Mouse (Mus musculus): ENCODE data around the gene Zdhhc13. TPM values are rescaled to one million over a fixed set of nuclear protein-coding genes. Genes with fewer than 3 reads are reported as not detected.

The Zdhhc13 gene
- 4.7 and 11.2 TPM in 2 replicates for polyA plus RNA-seq (2012; rRNA removed)

DNA sequence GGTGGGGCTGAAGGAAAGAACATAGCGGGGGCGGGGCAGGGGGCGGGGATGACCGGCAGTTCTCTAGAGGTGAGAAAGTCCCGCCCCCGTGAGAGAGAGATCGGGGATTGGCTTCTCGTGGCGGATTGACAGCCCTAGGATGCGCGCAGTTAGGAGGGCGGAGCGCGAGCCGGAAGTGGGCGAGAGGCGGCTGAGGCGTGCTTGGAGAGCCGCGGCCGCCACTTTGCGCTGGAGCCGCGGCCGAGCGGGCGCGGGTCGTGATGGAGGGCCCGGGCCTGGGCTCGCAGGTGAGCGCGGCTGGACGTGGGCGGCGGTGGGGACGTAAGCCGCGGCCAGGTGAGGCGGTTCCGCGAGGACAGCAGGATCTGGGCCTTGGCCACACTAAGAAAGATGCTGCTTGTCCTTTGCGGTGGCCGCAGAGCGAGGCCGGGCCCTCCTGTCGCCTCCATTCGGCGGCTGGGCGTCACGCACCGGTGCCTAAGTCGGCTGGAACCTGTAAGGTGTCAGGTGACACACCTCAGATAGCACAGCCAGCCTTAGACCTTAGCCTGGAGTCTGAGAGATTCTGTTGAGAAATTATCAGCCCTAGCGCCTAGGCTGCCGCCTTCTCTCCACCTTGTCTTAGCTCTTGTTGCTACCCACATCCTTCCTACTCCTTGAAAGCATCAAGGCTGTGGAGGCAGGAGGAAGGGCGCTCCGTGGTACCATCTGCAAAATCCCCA lies at the start of gene Zdhhc13:
Gene Zdhhc13, plus strand, starts transcription at position 153 of the 722 bp plus-strand sequence.
- H3K4me3 ChIP-seq (replicated peaks; ENCODE audit: extremely low read depth, low read depth, low read length) = peak within 1 kb of the TSS; percentile 72
- WGBS = under 1% methylated on average over 56 of the region's 57 CpGs
- 0 out of 2 replicates have a peak, but pooled peaks have one; percentile 31 for TF ChIP-seq POLR2A (IDR thresholded peaks at IDR 0.05; ENCODE audit: borderline replicate concordance, extremely low read depth, low read depth, low read length)
- no peak for TF ChIP-seq CTCF (IDR thresholded peaks at IDR 0.05; ENCODE audit: insufficient read depth, low read length)
- peak; percentile 89 for DNase-seq
- H3K4me1 ChIP-seq (ENCODE audit: control insufficient read depth, insufficient read depth, low read length) = no peaks in the 10 kb centered on the region; the same call in 1 of the 2 replicates

DNA sequence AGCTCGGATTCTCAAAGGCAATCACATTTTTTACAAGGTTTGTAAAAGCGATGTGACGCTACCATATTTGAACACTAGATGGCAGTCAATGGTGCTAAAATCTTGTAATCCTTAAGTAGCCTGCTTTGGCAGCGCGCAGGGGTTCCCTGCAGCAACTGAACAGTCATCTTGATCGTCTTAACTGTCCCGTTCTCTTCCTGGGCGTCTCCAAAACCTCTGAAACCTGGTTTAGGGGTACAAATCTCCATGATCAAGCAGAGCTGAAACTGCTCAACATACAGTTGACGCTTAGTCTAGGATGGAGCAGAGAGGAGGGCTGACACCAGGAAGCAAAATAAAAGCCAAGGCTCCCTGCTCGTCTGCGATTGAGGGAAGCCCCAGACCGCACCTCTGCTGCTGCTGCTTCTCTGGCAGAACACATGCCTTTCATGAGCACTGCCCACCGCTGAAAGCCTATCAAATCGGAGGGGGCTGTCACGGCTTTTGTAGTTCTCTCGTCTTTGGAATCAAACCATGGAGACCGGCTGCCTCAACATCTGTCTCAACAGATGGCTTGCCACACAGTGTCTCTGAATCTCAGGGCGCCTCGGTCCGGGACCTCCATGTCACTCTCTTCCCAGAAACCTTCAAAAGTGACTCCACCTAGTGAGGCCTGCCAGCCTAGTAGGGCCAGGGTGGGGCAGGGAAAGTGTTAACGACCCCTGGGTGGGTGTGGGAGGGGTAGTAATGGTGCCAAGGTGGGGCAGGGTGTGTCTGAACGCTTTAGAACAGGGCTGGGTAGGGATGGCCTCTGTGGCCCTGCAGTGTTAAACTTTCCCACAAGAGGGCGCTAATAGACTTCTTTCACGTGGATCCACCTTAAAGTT lies 39.3 kb upstream of the Zdhhc13 start:
- WGBS = 1% methylated on average over 24 of the region's 24 CpGs
- H3K4me3 ChIP-seq (replicated peaks; ENCODE audit: extremely low read depth, low read depth, low read length) = peak overlapping the region; percentile 62
- DNase-seq = peak; percentile 72
- no peak for TF ChIP-seq POLR2A (IDR thresholded peaks at IDR 0.05; ENCODE audit: borderline replicate concordance, extremely low read depth, low read depth, low read length)
- peak; percentile 78 for TF ChIP-seq CTCF (IDR thresholded peaks at IDR 0.05; ENCODE audit: insufficient read depth, low read length)
- no peaks in the 10 kb centered on the region; the same call in 1 of the 2 replicates for H3K4me1 ChIP-seq (ENCODE audit: control insufficient read depth, insufficient read depth, low read length)

DNA sequence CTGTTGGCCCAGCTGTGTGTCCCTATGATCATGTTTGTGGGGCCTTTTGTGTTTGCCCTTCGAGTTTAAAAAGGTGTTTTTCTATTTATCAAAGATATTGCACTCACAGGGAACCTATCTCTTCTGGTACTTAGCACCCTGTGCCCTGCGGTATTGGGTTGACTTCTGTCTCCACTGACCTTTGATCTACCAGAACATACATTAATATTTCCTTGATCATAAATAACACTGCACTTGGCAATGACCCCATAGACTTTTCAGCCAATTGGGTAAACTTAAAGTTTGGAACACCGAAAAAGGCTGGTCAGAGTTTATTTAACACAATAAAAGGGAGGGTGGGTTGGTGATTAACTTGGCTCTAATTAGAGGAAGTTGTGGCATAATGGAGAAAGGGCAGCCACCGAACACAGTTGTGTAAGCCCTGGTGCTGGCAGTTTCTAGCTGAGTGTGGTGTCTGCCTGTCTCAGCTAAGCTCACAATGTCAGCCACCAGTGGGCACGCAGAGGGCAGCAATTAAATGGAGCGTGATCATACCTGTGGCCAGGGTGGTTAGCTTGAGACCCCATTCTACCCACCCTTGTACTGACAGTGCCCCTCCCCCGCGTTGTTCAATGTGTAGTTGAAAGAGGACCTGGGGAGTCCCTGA lies 38.5 kb upstream of the Zdhhc13 start:
- Histone ChIP-seq H3K4me1 (ENCODE audit: control insufficient read depth, insufficient read depth, low read length) (no peaks in the 10 kb centered on the region; the same call in 1 of the 2 replicates), H3K4me3 (replicated peaks; ENCODE audit: extremely low read depth, low read depth, low read length) (no peak overlapping the region)
- TF ChIP-seq CTCF (IDR thresholded peaks at IDR 0.05; ENCODE audit: insufficient read depth, low read length) = no peak
- TF ChIP-seq POLR2A (IDR thresholded peaks at IDR 0.05; ENCODE audit: borderline replicate concordance, extremely low read depth, low read depth, low read length) = no peak
- DNase-seq = peak; percentile 9
- WGBS = 56% methylated on average over 8 of the region's 8 CpGs

DNA sequence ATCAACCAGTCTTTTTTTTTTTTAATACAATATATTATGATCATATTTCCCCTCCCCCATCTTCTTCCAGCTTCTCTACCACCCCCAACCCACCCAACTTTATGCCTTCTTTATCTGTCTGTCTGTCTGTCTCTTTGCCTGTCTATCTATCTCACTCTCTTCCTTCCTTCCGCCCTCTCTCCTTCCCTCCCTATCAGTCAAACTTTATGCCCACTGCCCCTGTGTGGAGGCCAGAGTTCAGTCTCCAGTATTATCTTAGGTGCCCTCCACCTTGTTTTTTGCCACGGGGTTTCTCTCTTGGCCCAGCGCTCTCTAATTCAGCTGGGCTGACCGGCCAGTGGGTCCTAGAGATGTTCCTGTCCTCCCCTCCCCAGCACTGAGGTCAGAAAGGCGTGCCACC lies 37.6 kb upstream of the Zdhhc13 start:
- H3K4me1 ChIP-seq (ENCODE audit: control insufficient read depth, insufficient read depth, low read length) = no peaks in the 10 kb centered on the region; the same call in 1 of the 2 replicates
- DNase-seq = no peak
- no peak overlapping the region for H3K4me3 ChIP-seq (replicated peaks; ENCODE audit: extremely low read depth, low read depth, low read length)
- TF ChIP-seq CTCF (IDR thresholded peaks at IDR 0.05; ENCODE audit: insufficient read depth, low read length) = no peak
- 75% methylated on average over 5 of the region's 5 CpGs for WGBS

DNA sequence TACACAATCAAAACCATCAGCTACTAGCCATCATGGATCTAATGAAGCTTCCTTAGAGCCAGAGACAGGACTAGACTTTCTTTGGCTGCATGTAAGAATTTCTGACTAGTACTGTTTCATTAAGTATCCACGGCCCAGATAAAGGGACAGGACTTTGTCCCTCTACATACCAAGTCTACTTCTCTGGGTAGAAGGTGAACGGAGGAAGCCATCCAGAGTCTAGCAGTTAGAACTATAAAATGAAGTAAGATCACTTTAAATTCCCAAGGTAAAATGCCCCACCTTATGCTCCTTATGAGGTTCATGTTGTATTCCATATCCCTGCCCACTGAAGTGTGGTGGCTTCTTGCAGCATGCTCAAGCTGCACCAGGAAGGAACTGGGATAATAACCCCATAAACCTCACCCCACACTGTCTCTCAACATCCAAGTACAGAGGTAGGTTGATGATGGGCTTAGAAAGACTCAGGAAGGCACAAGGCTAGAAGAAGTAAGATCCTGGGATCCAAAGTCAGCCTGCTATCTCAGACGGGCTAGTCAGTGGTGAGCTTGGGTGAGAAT lies 34.3 kb upstream of the Zdhhc13 start:
- TF ChIP-seq CTCF (IDR thresholded peaks at IDR 0.05; ENCODE audit: insufficient read depth, low read length) = no peak
- no peak for TF ChIP-seq POLR2A (IDR thresholded peaks at IDR 0.05; ENCODE audit: borderline replicate concordance, extremely low read depth, low read depth, low read length)
- Histone ChIP-seq H3K4me1 (ENCODE audit: control insufficient read depth, insufficient read depth, low read length) (no peaks in the 10 kb centered on the region; the same call in 1 of the 2 replicates), H3K4me3 (replicated peaks; ENCODE audit: extremely low read depth, low read depth, low read length) (no peak overlapping the region)
- no peak for DNase-seq
- 74% methylated on average over 3 of the region's 3 CpGs for WGBS

DNA sequence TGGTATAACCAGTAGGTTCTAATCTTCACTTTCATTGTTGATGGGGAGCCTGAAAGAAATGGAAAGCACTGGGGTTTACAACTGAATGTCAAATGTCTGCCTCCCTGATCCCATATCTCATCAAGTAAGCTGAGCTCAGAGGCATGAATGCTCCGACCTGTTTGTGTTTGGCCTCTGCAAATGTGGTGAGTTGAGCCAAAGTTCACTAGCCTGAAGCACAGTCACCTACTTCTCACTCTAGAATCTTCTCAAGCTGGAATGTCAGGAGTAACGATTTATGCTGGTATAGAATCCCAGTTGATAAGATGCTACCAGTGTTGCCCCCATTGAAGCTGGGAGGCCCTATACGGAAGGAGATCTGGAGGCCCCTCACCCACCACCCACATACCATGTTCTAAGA lies 33.0 kb upstream of the Zdhhc13 start:
- TF ChIP-seq POLR2A (IDR thresholded peaks at IDR 0.05; ENCODE audit: borderline replicate concordance, extremely low read depth, low read depth, low read length) (no peak), CTCF (IDR thresholded peaks at IDR 0.05; ENCODE audit: insufficient read depth, low read length) (no peak)
- no peak for DNase-seq
- 76% methylated on average over 3 of the region's 3 CpGs for WGBS
- Histone ChIP-seq H3K4me1 (ENCODE audit: control insufficient read depth, insufficient read depth, low read length) (no peaks in the 10 kb centered on the region), H3K4me3 (replicated peaks; ENCODE audit: extremely low read depth, low read depth, low read length) (no peak overlapping the region)

DNA sequence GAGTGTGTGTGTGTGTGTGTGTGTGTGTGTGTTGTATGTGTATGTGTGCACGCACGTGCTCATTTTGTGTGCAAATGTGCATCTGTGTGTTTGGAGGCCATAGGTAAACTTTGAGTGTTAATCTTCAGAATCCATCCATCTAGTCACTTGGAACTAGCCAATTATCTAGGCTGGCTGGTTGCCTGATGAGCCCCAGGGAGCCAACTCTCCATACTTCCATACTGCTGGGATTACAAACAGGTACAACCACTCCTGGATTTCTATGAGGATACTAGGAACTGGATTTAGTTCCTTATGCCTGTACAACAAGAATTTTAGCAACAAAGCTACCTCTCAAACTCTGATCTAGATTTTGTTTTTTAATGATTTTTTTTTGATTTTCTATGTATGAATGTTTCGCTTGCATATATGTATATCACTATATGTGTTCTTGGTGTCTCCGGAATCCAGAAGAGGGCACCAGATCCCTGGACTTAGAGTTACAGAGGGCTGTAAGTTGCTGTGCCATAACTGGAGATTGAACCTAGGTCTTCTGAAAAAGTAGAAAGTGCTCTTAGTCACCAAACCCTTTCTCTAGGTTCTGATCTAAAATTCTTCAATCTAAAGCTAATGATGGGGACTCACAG lies 32.4 kb upstream of the Zdhhc13 start:
- DNase-seq = no peak
- Histone ChIP-seq H3K4me3 (replicated peaks; ENCODE audit: extremely low read depth, low read depth, low read length) (no peak overlapping the region), H3K4me1 (ENCODE audit: control insufficient read depth, insufficient read depth, low read length) (no peaks in the 10 kb centered on the region)
- TF ChIP-seq POLR2A (IDR thresholded peaks at IDR 0.05; ENCODE audit: borderline replicate concordance, extremely low read depth, low read depth, low read length) = no peak
- TF ChIP-seq CTCF (IDR thresholded peaks at IDR 0.05; ENCODE audit: insufficient read depth, low read length) = no peak
- 91% methylated on average over 4 of the region's 4 CpGs for WGBS

DNA sequence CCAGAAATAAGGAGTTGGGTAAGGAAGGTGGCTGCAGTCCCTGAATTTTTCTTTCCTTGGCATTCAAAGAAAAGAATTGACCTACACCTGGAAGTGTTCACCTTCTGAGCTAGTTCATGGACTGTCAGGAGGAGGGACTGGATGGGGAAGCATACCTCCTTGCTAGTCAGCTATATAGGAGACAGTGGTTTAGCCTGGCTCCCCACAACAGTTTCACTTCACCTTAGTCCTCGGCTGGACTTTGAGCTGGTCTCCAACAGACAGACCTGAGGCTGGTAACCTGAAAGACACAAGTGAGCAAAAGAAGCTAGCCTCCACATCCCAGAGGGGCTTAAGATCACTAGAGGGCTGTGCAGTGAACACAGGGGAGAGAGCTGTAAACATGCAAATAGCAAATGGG lies 30.7 kb upstream of the Zdhhc13 start:
- Histone ChIP-seq H3K4me1 (ENCODE audit: control insufficient read depth, insufficient read depth, low read length) (no peaks in the 10 kb centered on the region), H3K4me3 (replicated peaks; ENCODE audit: extremely low read depth, low read depth, low read length) (no peak overlapping the region)
- WGBS = 74% methylated on average over 1 of the region's 1 CpGs
- DNase-seq = no peak
- TF ChIP-seq POLR2A (IDR thresholded peaks at IDR 0.05; ENCODE audit: borderline replicate concordance, extremely low read depth, low read depth, low read length) (no peak), CTCF (IDR thresholded peaks at IDR 0.05; ENCODE audit: insufficient read depth, low read length) (no peak)

DNA sequence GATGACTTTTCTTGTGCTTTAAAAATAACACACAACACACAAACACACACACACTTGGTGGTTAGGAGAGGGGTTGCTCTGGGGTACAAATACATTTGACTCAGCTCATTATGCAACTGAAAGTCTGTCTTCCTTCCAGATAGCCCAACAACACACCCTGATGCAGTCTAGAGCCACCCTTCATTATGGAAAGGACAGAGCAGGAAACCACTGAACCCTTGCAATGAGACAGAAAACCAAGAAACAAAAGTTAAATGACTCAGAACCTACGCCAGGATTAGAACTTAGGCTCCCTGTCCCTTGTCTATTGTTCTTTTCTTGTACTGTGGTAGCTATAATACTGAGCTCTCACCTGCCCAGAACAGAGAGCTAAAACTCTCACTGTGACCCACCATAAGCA lies 28.0 kb upstream of the Zdhhc13 start:
- no peak for DNase-seq
- no peak overlapping the region for H3K4me3 ChIP-seq (replicated peaks; ENCODE audit: extremely low read depth, low read depth, low read length)
- 71% methylated on average over 1 of the region's 1 CpGs for WGBS

More for the DNA sequence above, 28.0 kb upstream of the Zdhhc13 start:
- TF ChIP-seq POLR2A (IDR thresholded peaks at IDR 0.05; ENCODE audit: borderline replicate concordance, extremely low read depth, low read depth, low read length) (no peak), CTCF (IDR thresholded peaks at IDR 0.05; ENCODE audit: insufficient read depth, low read length) (no peak)
- H3K4me1 ChIP-seq (ENCODE audit: control insufficient read depth, insufficient read depth, low read length) = no peaks in the 10 kb centered on the region
